Mouse (Mus musculus) midbrain, embryonic 16.5 days (tissue): ENCODE results near the gene Tmem40. TPM values are rescaled to one million over a fixed set of nuclear protein-coding genes. Genes with fewer than 3 reads are reported as not detected.

Source experiments
- ATAC-seq: fragments of 200-750 bp; cut with Nextera tagmentation; 2 replicates; pipeline ENCODE4 v1.8.0; 2017; ENCODE audit warnings: moderate TSS enrichment
- H3K27ac ChIP-seq: fragments of 300-500 bp; sonication (generic); 2 replicates; pipeline ENCODE4 v1.5.1; 2014; ENCODE audit warnings: mild to moderate bottlenecking, low read length, mixed read lengths
- H3K27me3 ChIP-seq: fragments of 300-500 bp; sonication (generic); 2 replicates; pipeline ENCODE4 v1.6.1; 2014; ENCODE audit warnings: low read depth, low read length, mixed read lengths; ENCODE audit not compliant: control insufficient read depth, insufficient read depth
- H3K36me3 ChIP-seq: fragments of 300-500 bp; sonication (generic); 2 replicates; pipeline ENCODE4 v1.6.1; 2014; ENCODE audit warnings: mild to moderate bottlenecking, low read length, moderate library complexity, mixed read lengths; ENCODE audit not compliant: control insufficient read depth, insufficient read depth
- H3K4me1 ChIP-seq: fragments of 300-500 bp; sonication (generic); 2 replicates; pipeline ENCODE4 v1.6.1; 2014; ENCODE audit warnings: mild to moderate bottlenecking, low read length, mixed read lengths; ENCODE audit not compliant: control insufficient read depth, insufficient read depth
- H3K4me2 ChIP-seq: fragments of 300-500 bp; sonication (generic); 2 replicates; pipeline ENCODE4 v1.6.1; 2014; ENCODE audit warnings: mild to moderate bottlenecking, low read length, mixed read lengths
- H3K4me3 ChIP-seq: fragments of 300-500 bp; sonication (generic); 2 replicates; pipeline ENCODE4 v1.5.1; 2014; ENCODE audit warnings: low read depth, mild to moderate bottlenecking, low read length, moderate library complexity, mixed read lengths
- H3K9ac ChIP-seq: fragments of 300-500 bp; sonication (generic); 2 replicates; pipeline ENCODE4 v1.6.1; 2014; ENCODE audit warnings: low read depth, low read length, mixed read lengths
- H3K9me3 ChIP-seq: fragments of 300-500 bp; sonication (generic); replicated peaks from 2 replicates; pipeline ENCODE4 v1.6.1; 2014; ENCODE audit warnings: mild to moderate bottlenecking, low read length, mixed read lengths; ENCODE audit not compliant: control insufficient read depth, poor library complexity, severe bottlenecking
- WGBS: fragments of 180-500 bp; shearing (Covaris S2); extraction: QIAGEN DNeasy Blood & Tissue Kit; methylation state at CpG from one replicate; pipeline ENCODE4 v1.1.7; 2014; 5-methylcytosine and 5-hydroxymethylcytosine counted together
- polyA plus RNA-seq: library from polyadenylated mRNA; unstranded; fragments of >200 nt; fragmentation: Nextera tagmentation; extraction: Ambion mirVana; gene quantifications from 2 replicates; pipeline ENCODE4 v1.2.1, GENCODE M21; 2015

Gene Tmem40
- polyA plus RNA-seq, 1 experiment from 2014 or later: 1.3 TPM

DNA sequence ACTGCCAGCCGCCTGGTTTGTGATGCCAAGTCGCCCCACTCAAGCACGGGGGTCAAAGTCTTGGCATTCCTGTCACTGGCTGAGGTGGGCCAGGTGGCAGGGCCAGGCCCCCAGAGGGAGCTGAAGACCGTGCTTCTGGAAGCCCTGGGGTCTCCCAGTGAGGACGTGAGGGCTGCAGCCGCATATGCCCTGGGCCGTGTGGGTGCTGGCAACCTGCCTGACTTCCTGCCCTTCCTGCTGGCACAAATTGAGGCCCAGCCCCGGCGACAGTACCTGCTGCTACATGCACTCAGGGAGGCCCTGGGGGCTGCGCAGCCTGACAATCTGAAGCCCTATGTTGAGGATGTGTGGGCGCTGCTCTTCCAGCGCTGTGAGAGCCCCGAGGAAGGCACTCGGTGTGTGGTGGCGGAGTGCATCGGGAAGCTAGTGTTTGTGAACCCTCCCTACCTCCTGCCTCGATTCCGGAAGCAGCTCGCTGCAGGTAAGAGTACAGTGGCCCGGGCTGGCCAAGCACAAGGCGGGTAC, 30.5 kb upstream of the Tmem40 start:
- H3K4me1 ChIP-seq: no peaks in the 10 kb centered on the region
- no peaks in the 10 kb centered on the region for H3K9me3 ChIP-seq
- H3K27me3 ChIP-seq: no peaks in the 10 kb centered on the region
- WGBS: 87% methylated on average over 21 of the region's 21 CpGs
- no peak overlapping the region for H3K9ac ChIP-seq
- no peak overlapping the region for H3K4me2 ChIP-seq
- no peak overlapping the region for H3K27ac ChIP-seq
- no peak for ATAC-seq
- peaks cover 49% of the 10 kb centered on the region for H3K36me3 ChIP-seq
- no peak overlapping the region for H3K4me3 ChIP-seq

DNA sequence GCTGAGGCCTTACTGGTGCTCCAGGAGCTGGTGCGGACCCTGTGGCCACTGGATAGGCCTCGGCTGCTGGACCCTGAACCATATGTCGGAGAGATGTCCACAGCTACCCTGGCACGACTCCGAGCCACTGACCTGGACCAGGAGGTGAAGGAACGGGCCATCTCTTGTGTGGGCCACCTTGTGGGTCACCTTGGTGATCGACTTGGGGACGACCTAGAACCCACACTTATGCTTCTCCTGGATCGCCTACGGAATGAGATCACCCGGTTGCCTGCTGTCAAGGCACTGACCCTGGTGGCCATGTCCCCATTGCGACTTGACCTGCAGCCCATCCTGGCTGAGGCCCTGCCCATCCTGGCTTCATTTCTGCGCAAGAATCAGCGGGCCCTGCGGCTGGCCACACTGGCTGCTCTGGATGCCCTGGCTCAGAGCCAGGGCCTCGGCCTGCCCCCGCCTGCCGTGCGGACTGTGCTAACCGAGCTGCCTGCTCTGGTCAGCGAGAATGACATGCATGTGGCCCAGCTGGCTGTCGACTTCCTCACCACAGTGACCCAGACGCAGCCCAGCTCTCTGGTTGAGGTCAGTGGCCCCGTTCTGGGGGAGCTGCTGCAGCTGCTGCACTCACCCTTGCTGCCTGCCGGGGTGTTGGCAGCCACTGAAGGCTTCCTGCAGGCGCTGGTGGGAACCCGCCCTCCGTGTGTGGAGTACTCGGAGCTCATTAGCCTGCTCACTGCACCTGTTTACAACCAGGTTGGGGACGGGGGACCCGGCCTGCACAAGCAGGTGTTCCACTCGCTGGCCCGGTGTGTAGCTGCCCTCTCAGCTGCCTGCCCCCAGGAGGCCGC, 29.9 kb upstream of the Tmem40 start:
- H3K9ac ChIP-seq: no peak overlapping the region
- H3K27me3 ChIP-seq: no peaks in the 10 kb centered on the region
- H3K27ac ChIP-seq: no peak overlapping the region
- H3K36me3 ChIP-seq: peaks cover 53% of the 10 kb centered on the region
- no peak overlapping the region for H3K4me2 ChIP-seq
- no peak for ATAC-seq
- H3K4me3 ChIP-seq: no peak overlapping the region
- no peaks in the 10 kb centered on the region for H3K4me1 ChIP-seq
- 87% methylated on average over 34 of the region's 34 CpGs for WGBS
- H3K9me3 ChIP-seq: no peaks in the 10 kb centered on the region

DNA sequence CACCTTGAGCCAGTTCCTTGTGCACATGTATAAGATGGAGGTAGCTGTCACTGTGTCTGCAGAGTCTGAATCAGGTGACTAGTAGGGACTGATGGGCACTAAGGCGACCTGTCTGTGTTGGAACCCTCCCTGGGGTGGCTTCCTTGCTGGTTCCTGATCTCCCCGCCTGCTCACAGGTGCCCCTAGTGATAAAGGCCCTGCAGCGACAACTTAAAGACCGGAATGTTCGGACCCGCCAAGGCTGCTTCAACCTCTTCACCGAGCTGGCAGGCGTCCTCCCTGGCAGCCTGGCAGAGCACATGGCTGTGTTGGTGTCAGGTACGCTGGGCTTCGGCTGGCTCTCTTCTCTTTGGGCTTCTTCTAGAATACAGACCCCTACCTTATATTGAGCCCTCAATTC, 28.8 kb upstream of the Tmem40 start:
- Histone ChIP-seq H3K4me1 (no peaks in the 10 kb centered on the region), H3K36me3 (peaks cover 55% of the 10 kb centered on the region), H3K27me3 (no peaks in the 10 kb centered on the region), H3K9me3 (no peaks in the 10 kb centered on the region), H3K27ac (no peak overlapping the region), H3K4me3 (no peak overlapping the region), H3K4me2 (no peak overlapping the region), H3K9ac (no peak overlapping the region)
- 89% methylated on average over 10 of the region's 10 CpGs for WGBS
- no peak for ATAC-seq

- Histone ChIP-seq H3K9me3 (no peaks in the 10 kb centered on the region), H3K36me3 (peaks cover 25% of the 10 kb centered on the region), H3K4me2 (no peak overlapping the region), H3K27ac (no peak overlapping the region), H3K9ac (no peak overlapping the region), H3K27me3 (no peaks in the 10 kb centered on the region), H3K4me1 (no peaks in the 10 kb centered on the region), H3K4me3 (no peak overlapping the region)
- WGBS: 92% methylated on average over 3 of the region's 3 CpGs
- ATAC-seq: no peak
Measured at GRCm38 (mm10) chr6:115782781-115783180, 20.6 kb upstream of the Tmem40 start.

DNA sequence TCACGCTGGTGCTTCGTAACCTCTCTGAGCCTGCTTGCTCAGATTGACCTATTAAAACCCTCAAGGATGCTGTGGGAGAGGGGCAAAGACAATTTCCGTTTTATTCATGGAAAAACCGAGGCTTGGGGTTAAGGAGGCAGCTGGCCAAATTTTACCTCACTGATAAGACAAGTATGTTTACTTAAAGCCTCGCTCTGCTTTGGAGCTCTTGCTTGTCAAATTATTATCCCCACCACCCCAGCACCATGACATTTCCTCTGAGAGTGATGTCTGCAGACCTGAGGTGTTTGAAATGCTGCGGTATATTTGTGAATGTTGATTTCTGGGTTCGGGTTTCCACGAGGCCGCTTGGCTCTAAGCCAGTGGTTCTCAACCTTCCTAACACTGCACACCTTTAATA, 14.2 kb upstream of the Tmem40 start:
- H3K27me3 ChIP-seq: no peaks in the 10 kb centered on the region
- peak overlapping the region; percentile 60 for H3K4me2 ChIP-seq
- no peak for ATAC-seq
- H3K9me3 ChIP-seq: no peaks in the 10 kb centered on the region
- no peak overlapping the region for H3K27ac ChIP-seq
- H3K4me1 ChIP-seq: peaks cover 23% of the 10 kb centered on the region
- 64% methylated on average over 9 of the region's 9 CpGs for WGBS
- H3K36me3 ChIP-seq: 0 out of 2 replicates have a peak, but pooled peaks cover 2% of the 10 kb centered on the region
- no peak overlapping the region for H3K9ac ChIP-seq
- peak overlapping the region; percentile 7; the same call in 1 of the 2 replicates for H3K4me3 ChIP-seq

DNA sequence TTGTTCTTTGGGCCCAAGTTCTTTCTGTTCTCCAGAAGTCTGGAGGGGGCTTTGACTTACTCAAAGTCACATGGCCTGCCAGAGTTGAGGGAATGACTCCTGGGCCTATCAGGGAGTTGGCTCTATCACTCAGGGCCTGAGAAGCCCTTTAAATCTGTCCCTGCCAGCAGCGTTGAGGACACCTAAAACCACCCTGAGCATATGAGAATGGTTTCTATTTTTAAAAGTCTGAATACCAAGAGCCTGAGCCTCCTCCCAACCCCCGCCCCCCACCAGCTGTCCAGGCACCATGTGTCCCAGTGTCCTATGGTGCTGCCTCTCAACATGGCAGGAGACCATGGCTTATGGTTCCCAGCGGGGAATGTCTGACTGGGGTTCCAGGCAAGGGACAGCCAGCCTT, 13.6 kb upstream of the Tmem40 start:
- peak overlapping the region; percentile 60 for H3K4me2 ChIP-seq
- H3K4me1 ChIP-seq: peaks cover 23% of the 10 kb centered on the region
- H3K27ac ChIP-seq: 0 out of 2 replicates have a peak overlapping the region, but pooled peaks have one; percentile 29
- no peaks in the 10 kb centered on the region for H3K27me3 ChIP-seq
- no peak for ATAC-seq
- H3K4me3 ChIP-seq: peak overlapping the region; percentile 62
- no peaks in the 10 kb centered on the region for H3K9me3 ChIP-seq
- 0 out of 2 replicates have a peak, but pooled peaks cover 2% of the 10 kb centered on the region for H3K36me3 ChIP-seq
- WGBS: 54% methylated on average over 3 of the region's 3 CpGs
- H3K9ac ChIP-seq: peak overlapping the region; percentile 42; the same call in 1 of the 2 replicates

DNA sequence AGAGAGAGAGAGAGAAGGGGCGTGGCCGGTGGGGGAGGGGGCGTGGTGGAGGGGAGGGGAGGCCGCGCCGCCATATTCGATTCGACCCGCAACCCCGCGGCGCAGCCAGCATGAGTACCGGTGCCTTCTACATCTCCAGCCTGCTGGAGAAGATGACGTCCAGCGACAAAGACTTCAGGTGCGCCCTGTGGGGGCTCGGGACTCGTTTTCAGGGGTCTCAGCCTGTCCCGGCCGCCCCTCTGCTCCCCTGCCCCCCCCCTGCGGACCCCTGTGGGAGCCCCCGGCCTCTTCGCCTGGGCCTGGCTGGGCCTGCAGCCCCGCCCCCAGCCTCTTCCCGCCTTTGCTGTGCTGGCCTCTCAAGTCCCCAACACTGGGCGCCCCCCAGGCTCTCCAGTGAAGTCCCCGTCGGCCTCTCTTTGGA, 12.3 kb upstream of the Tmem40 start, which contains the start of gene Cand2:
Gene Cand2 (plus strand): TSS at position 38 of the 421 bp plus-strand sequence.
- peak within 1 kb of the TSS; percentile 82 for H3K9ac ChIP-seq
- ATAC-seq: peak; percentile 85
- 2% methylated on average over 15 of the region's 28 CpGs for WGBS
- H3K27ac ChIP-seq: peak within 1 kb of the TSS; percentile 57
- H3K4me2 ChIP-seq: peak within 1 kb of the TSS; percentile 60
- peaks cover 23% of the 10 kb centered on the region for H3K4me1 ChIP-seq
- H3K27me3 ChIP-seq: no peaks in the 10 kb centered on the region
- peak within 1 kb of the TSS; percentile 62 for H3K4me3 ChIP-seq
- H3K9me3 ChIP-seq: no peaks in the 10 kb centered on the region
- no peaks in the 10 kb centered on the region for H3K36me3 ChIP-seq

DNA sequence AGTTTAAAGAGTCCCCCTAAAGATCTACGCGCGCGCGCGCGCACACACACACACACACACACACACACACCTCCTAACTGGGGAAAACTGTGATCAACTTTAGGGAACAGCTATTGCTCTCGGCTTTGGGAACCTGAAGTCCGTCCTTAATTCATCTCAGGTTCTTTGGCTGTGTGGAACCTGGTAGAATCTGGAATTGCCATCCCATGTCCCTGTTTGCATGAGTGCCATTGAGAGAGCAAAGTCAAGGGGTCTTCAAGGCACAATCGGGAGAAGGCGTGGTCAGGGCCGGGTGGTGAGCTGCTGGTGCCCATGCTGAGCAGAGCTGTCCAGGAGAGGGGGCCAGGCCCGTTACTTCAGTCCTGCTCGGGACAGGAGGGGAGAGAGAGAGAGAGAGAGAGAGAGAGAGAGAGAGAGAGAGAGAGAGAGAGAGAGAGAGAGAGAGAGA, 11.8 kb upstream of the Tmem40 start:
- H3K9ac ChIP-seq: peak overlapping the region; percentile 56

GRCm38 (mm10) chr6:115772604-115773003, 10.4 kb upstream of the Tmem40 start:
- 80% methylated on average over 1 of the region's 1 CpGs for WGBS
- no peaks in the 10 kb centered on the region for H3K9me3 ChIP-seq
- no peak overlapping the region for H3K27ac ChIP-seq
- H3K36me3 ChIP-seq: no peaks in the 10 kb centered on the region
- no peaks in the 10 kb centered on the region for H3K27me3 ChIP-seq
- no peak overlapping the region for H3K4me3 ChIP-seq
- H3K4me2 ChIP-seq: no peak overlapping the region
- no peak for ATAC-seq
- H3K4me1 ChIP-seq: peaks cover 23% of the 10 kb centered on the region
- H3K9ac ChIP-seq: no peak overlapping the region

More for the DNA sequence above, 11.8 kb upstream of the Tmem40 start:
- peak overlapping the region; percentile 62 for H3K4me3 ChIP-seq
- peak; percentile 83 for ATAC-seq
- 2% methylated on average over 12 of the region's 14 CpGs for WGBS
- peaks cover 23% of the 10 kb centered on the region for H3K4me1 ChIP-seq
- no peaks in the 10 kb centered on the region for H3K36me3 ChIP-seq
- no peaks in the 10 kb centered on the region for H3K9me3 ChIP-seq
- H3K27ac ChIP-seq: peak overlapping the region; percentile 57; the same call in 1 of the 2 replicates
- no peaks in the 10 kb centered on the region for H3K27me3 ChIP-seq
- peak overlapping the region; percentile 60 for H3K4me2 ChIP-seq
